Mouse (Mus musculus): ENCODE measurements around the gene Apopt1.

The Apopt1 gene

GRCm38 (mm10) chr12:111750739-111751138, 37.7 kb downstream of the Apopt1 start:
- DNase-seq = no peak

GRCm38 (mm10) chr12:111752491-111752890, 39.4 kb downstream of the Apopt1 start:
- no peak for DNase-seq

- DNase-seq = no peak
Observed at GRCm38 (mm10) chr12:111753347-111753746, 40.3 kb downstream of the Apopt1 start.

GRCm38 (mm10) chr12:111754710-111755109, 41.6 kb downstream of the Apopt1 start:
- DNase-seq = no peak

- DNase-seq = no peak
Observed at GRCm38 (mm10) chr12:111755231-111755630, 42.2 kb downstream of the Apopt1 start.

- DNase-seq = no peak
Observed at GRCm38 (mm10) chr12:111756082-111756697, 43.1 kb downstream of the Apopt1 start.

GRCm38 (mm10) chr12:111756698-111757082, 43.6 kb downstream of the Apopt1 start:
- no peak for DNase-seq

- no peak for DNase-seq
Observed at GRCm38 (mm10) chr12:111757561-111758325, 44.7 kb downstream of the Apopt1 start.

GRCm38 (mm10) chr12:111758381-111759175, 45.5 kb downstream of the Apopt1 start, which contains the start of gene Klc1:
TSS of gene Klc1 (plus strand) at chr12:111758849.
- DNase-seq = peak; percentile 61 to 89

- DNase-seq = peak; percentile 70 to 78
Observed at GRCm38 (mm10) chr12:111759176-111760061, 46.4 kb downstream of the Apopt1 start.

- DNase-seq = no peak
Observed at GRCm38 (mm10) chr12:111760306-111760908, 47.3 kb downstream of the Apopt1 start.

- DNase-seq = no peak
Observed at GRCm38 (mm10) chr12:111762620-111763280, 49.7 kb downstream of the Apopt1 start.

- DNase-seq = no peak
Observed at GRCm38 (mm10) chr12:111766313-111767236, 53.5 kb downstream of the Apopt1 start.

- no peak for DNase-seq
Observed at GRCm38 (mm10) chr12:111768322-111768928, 55.4 kb downstream of the Apopt1 start.

- DNase-seq = peak; percentile 74 to 85
Observed at GRCm38 (mm10) chr12:111769306-111769705, 56.2 kb downstream of the Apopt1 start.

GRCm38 (mm10) chr12:111769816-111770577, 56.9 kb downstream of the Apopt1 start:
- no peak for DNase-seq

GRCm38 (mm10) chr12:111770651-111771050, 57.6 kb downstream of the Apopt1 start:
- DNase-seq = peak; percentile 42 to 69

GRCm38 (mm10) chr12:111774156-111774555, 61.1 kb downstream of the Apopt1 start:
- no peak for DNase-seq

GRCm38 (mm10) chr12:111774845-111775244, 61.8 kb downstream of the Apopt1 start:
- DNase-seq = no peak
